Mouse (Mus musculus): ENCODE results near the gene Tmem266.

Tmem266 gene

GRCm38 (mm10) chr9:55453366-55453765 lies 126.7 kb downstream of the Tmem266 start:
- DNase-seq, result no peak

- DNase-seq, result no peak
These were observed 141.7 kb downstream of the Tmem266 start for GRCm38 (mm10) chr9:55468397-55468796.

GRCm38 (mm10) chr9:55476084-55476483 lies 149.4 kb downstream of the Tmem266 start:
- no peak for DNase-seq

GRCm38 (mm10) chr9:55478699-55479098 lies 152.0 kb downstream of the Tmem266 start:
- no peak for DNase-seq

GRCm38 (mm10) chr9:55482116-55482515 lies 155.4 kb downstream of the Tmem266 start:
- no peak for DNase-seq

Data from cerebellum, postnatal 25 days (tissue).